In genomic region chr2:165892626-165893025, GRCm38 (mm10) we compare ENCODE assay signal across 23 mouse cellular contexts. TPM values are rescaled to one million over a fixed set of nuclear protein-coding genes. Genes with fewer than 3 reads are reported as not detected.
A peak's percentile ranks its signal among the peaks of the same experiment; 100 is the strongest.
DNase-seq lines count a peak whose midpoint lies in the region; ATAC-seq and TF ChIP-seq lines count a peak whose summit lies in the region.
"Had no signal": no experiment of that assay in that cellular context is flagged by ENCODE, and none has a peak within 500 bp of the region (broad histone marks: within the 10 kb centered on the region; RNA-seq: fewer than 3 reads in every experiment).

No protein-coding gene starts in this region.

- no peak for TF ChIP-seq CTCF in MEL (IDR thresholded peaks at IDR 0.05 in 2 of 3, conservative IDR thresholded peaks at IDR 0.05 in 1 of 3; ENCODE audit: control insufficient read depth in 1 of 3, insufficient read depth in 1 of 3, low read depth in 2 of 3, low read length in 3 of 3, poor library complexity in 1 of 3, severe bottlenecking in 1 of 3)
- TF ChIP-seq CTCF in liver, postnatal 0 days (IDR thresholded peaks at IDR 0.05; ENCODE audit: low read depth): no peak

- H3K27me3 ChIP-seq in liver, embryonic 11.5 days (replicated peaks; ENCODE audit: control insufficient read depth, insufficient read depth, low read length): no peaks in the 10 kb centered on the region
- H3K27me3 ChIP-seq in MEL (ENCODE audit: control insufficient read depth in 1 of 2, insufficient read depth in 2 of 2, low read length in 2 of 2): no peaks in the 10 kb centered on the region
- no peaks in the 10 kb centered on the region for H3K27me3 ChIP-seq in limb, embryonic 10.5 days (ENCODE audit: low read depth, poor library complexity, severe bottlenecking)
- H3K27me3 ChIP-seq in liver, postnatal 0 days (ENCODE audit: insufficient read depth, low read length): no peaks in the 10 kb centered on the region
- H3K27me3 ChIP-seq: embryonic facial prominence, embryonic 13.5 days; forebrain, embryonic 13.5 days; limb, embryonic 15.5 days; lung, embryonic 15.5 days; midbrain, embryonic 15.5 days; neural tube, embryonic 12.5 days had no signal

- H3K4me2 ChIP-seq in liver, embryonic 11.5 days: no peak overlapping the region
- no peak overlapping the region for H3K4me2 ChIP-seq in liver, postnatal 0 days (ENCODE audit: low read depth, low read length)
- H3K4me2 ChIP-seq: embryonic facial prominence, embryonic 13.5 days; forebrain, embryonic 13.5 days; limb, embryonic 15.5 days; lung, embryonic 15.5 days; midbrain, embryonic 15.5 days; neural tube, embryonic 12.5 days had no signal

- H3K4me1 ChIP-seq in liver, embryonic 11.5 days (replicated peaks; ENCODE audit: control insufficient read depth, insufficient read depth, low read length): peaks cover 61% of the 10 kb centered on the region
- H3K4me1 ChIP-seq in MEL (ENCODE audit: control insufficient read depth in 1 of 2, insufficient read depth in 2 of 2, low read length in 2 of 2): peaks cover 13 to 42% of the 10 kb centered on the region in 2 experiments
- H3K4me1 ChIP-seq in limb, embryonic 10.5 days: peaks cover 66% of the 10 kb centered on the region
- peaks cover 42% of the 10 kb centered on the region for H3K4me1 ChIP-seq in liver, postnatal 0 days (ENCODE audit: insufficient read depth)

- WGBS in liver, embryonic 11.5 days: 68% methylated on average over 5 of the region's 5 CpGs
- WGBS in limb, embryonic 10.5 days: 83% methylated on average over 5 of the region's 5 CpGs
- 36% methylated on average over 5 of the region's 5 CpGs for WGBS in liver, postnatal 0 days (ENCODE audit: insufficient replicate concordance)

- H3K4me3 ChIP-seq in liver, embryonic 11.5 days (ENCODE audit: low read depth, low read length): no peak overlapping the region
- H3K4me3 ChIP-seq in MEL (ENCODE audit: control insufficient read depth in 1 of 2, insufficient read depth in 1 of 2, low read depth in 2 of 2, low read length in 2 of 2): peak overlapping the region in 1 of 2 experiments; percentile 18; a peak in 1 of 4 replicates
- no peak overlapping the region for H3K4me3 ChIP-seq in limb, embryonic 10.5 days
- H3K4me3 ChIP-seq in liver, postnatal 0 days (ENCODE audit: low read depth, low read length): no peak overlapping the region
- H3K4me3 ChIP-seq: embryonic facial prominence, embryonic 13.5 days; erythroblast, embryonic 14.5 days; forebrain, embryonic 13.5 days; limb, embryonic 15.5 days; lung, embryonic 15.5 days; midbrain, embryonic 15.5 days; neural tube, embryonic 12.5 days had no signal

- no peak for TF ChIP-seq POLR2A in MEL (IDR thresholded peaks at IDR 0.05; ENCODE audit: control insufficient read depth in 1 of 2, insufficient read depth in 1 of 2, low read depth in 1 of 2, low read length in 2 of 2, poor library complexity in 1 of 2)

- no peak for TF ChIP-seq EP300 in MEL (IDR thresholded peaks at IDR 0.05; ENCODE audit: low read depth in 1 of 2, low read length in 2 of 2)
- TF ChIP-seq EP300 in liver, postnatal 0 days (IDR thresholded peaks at IDR 0.05; ENCODE audit: low read depth): no peak

- no peak for ATAC-seq in liver, embryonic 11.5 days (replicated peaks; ENCODE audit: low FRiP score)
- no peak for ATAC-seq in liver, postnatal 0 days
- ATAC-seq: forebrain, embryonic 13.5 days; intestine, postnatal 0 days; midbrain, embryonic 15.5 days had no signal

- H3K36me3 ChIP-seq in liver, embryonic 11.5 days (ENCODE audit: control insufficient read depth, insufficient read depth, low read length): no peaks in the 10 kb centered on the region
- H3K36me3 ChIP-seq in MEL (ENCODE audit: control insufficient read depth in 1 of 2, insufficient read depth in 2 of 2, low read length in 2 of 2): peaks cover 0 to 26% of the 10 kb centered on the region in 2 experiments; a peak in 2 of 4 replicates
- no peaks in the 10 kb centered on the region for H3K36me3 ChIP-seq in limb, embryonic 10.5 days
- H3K36me3 ChIP-seq in liver, postnatal 0 days (replicated peaks; ENCODE audit: insufficient read depth, low read length): no peaks in the 10 kb centered on the region
- H3K36me3 ChIP-seq: embryonic facial prominence, embryonic 13.5 days; limb, embryonic 15.5 days; lung, embryonic 15.5 days; midbrain, embryonic 15.5 days; neural tube, embryonic 12.5 days had no signal

- no peak for TF ChIP-seq RAD21 in MEL (IDR thresholded peaks at IDR 0.05; ENCODE audit: low read depth, low read length)

- peaks cover 58% of the 10 kb centered on the region for H3K79me2 ChIP-seq in MEL (ENCODE audit: control insufficient read depth, insufficient read depth, low read length, poor library complexity)

- H3K27ac ChIP-seq in liver, embryonic 11.5 days (ENCODE audit: low read depth, low read length): peak overlapping the region; percentile 51
- H3K27ac ChIP-seq in MEL (ENCODE audit: control insufficient read depth, low read depth, low read length): peak overlapping the region; percentile 32
- H3K27ac ChIP-seq in limb, embryonic 10.5 days: peak overlapping the region; percentile 22
- peak overlapping the region; percentile 24; the same call in 1 of the 2 replicates for H3K27ac ChIP-seq in liver, postnatal 0 days (ENCODE audit: low read depth)
- H3K27ac ChIP-seq: embryonic facial prominence, embryonic 13.5 days; forebrain, embryonic 13.5 days; limb, embryonic 15.5 days; lung, embryonic 15.5 days; midbrain, embryonic 15.5 days; neural tube, embryonic 12.5 days had no signal

- intact Hi-C loops in left cerebral cortex, postnatal 36 days (cut with DNase I): no loop called here
- intact Hi-C loops in gastrocnemius, postnatal 14 days (cut with DNase I; ENCODE audit: low total_unique reads): loop anchor here (5.0 kb wide), 1 partner anchor 40 kb away; no protein-coding TSS in a partner anchor

- no peak for DNase-seq in liver, embryonic 11.5 days (ENCODE audit: low spot score)
- no peak for DNase-seq in liver
- DNase-seq in MEL (ENCODE audit: low read depth, low spot score): peak; percentile 76
- no peak for DNase-seq in limb, embryonic 10.5 days (ENCODE audit: low spot score)
- DNase-seq in liver, postnatal 0 days: no peak
- DNase-seq in cerebellum, adult 8-10 months: no peak
- no peak for DNase-seq in left cerebral cortex, postnatal 36 days (ENCODE audit: low spot score in 2 of 2)
- DNase-seq in gastrocnemius, postnatal 14 days: no peak
- DNase-seq: adrenal gland, postnatal 25 days; cerebellum, postnatal 10 days; gastrocnemius, postnatal 10 days; heart, postnatal 4 days; kidney, postnatal 4 days; lung, postnatal 36 days; right cerebral cortex, postnatal 25 days had no signal

- no peaks in the 10 kb centered on the region for H3K9me3 ChIP-seq in liver, embryonic 11.5 days (ENCODE audit: control insufficient read depth, low read length)
- H3K9me3 ChIP-seq in MEL (replicated peaks; ENCODE audit: insufficient read depth, low read length): no peaks in the 10 kb centered on the region
- H3K9me3 ChIP-seq in limb, embryonic 10.5 days (replicated peaks): no peaks in the 10 kb centered on the region
- no peaks in the 10 kb centered on the region for H3K9me3 ChIP-seq in liver, postnatal 0 days (ENCODE audit: low read length)
- H3K9me3 ChIP-seq: embryonic facial prominence, embryonic 13.5 days; forebrain, embryonic 13.5 days; limb, embryonic 15.5 days; lung, embryonic 15.5 days; midbrain, embryonic 15.5 days; neural tube, embryonic 12.5 days had no signal

- no peak overlapping the region for H3K9ac ChIP-seq in liver, embryonic 11.5 days (ENCODE audit: low read depth, low read length)
- H3K9ac ChIP-seq in MEL (ENCODE audit: control insufficient read depth, low read depth, low read length, poor library complexity, severe bottlenecking): peak overlapping the region; percentile 26; the same call in 1 of the 2 replicates
- no peak overlapping the region for H3K9ac ChIP-seq in liver, postnatal 0 days (replicated peaks)
- H3K9ac ChIP-seq: embryonic facial prominence, embryonic 13.5 days; forebrain, embryonic 13.5 days; limb, embryonic 15.5 days; lung, embryonic 15.5 days; midbrain, embryonic 15.5 days; neural tube, embryonic 12.5 days had no signal

TF ChIP-seq in MEL, 35 proteins besides CTCF, POLR2A, EP300 and RAD21:
- TF ChIP-seq KAT2A (conservative IDR thresholded peaks at IDR 0.05; ENCODE audit: low read depth, low read length): no peak
- TF ChIP-seq TCF12 (IDR thresholded peaks at IDR 0.05; ENCODE audit: low read depth, low read length): 0 out of 2 replicates have a peak, but pooled peaks have one; percentile 35

RNA-seq across cellular contexts. Expression of gene Zmynd8, which starts 6.2 kb away (rescaled TPM):
- 49.1 and 55.8 TPM in 2 replicates for polyA plus RNA-seq in liver, embryonic 11.5 days (2014; fragmentation: Nextera tagmentation; extraction: Ambion mirVana)
- total RNA-seq in MEL (2012; rRNA removed): 30.3 and 37.3 TPM in 2 replicates
- 10 to 100 TPM; 41.6 to 89.2 TPM for polyA plus RNA-seq in MEL (2012; ENCODE audit: insufficient read depth in 1 of 2, insufficient read length in 2 of 2, low read depth in 1 of 2, low replicate concordance in 2 of 2, missing spikeins in 1 of 2)
- polyA plus RNA-seq in limb, embryonic 10.5 days (2016; fragmentation: Nextera tagmentation; extraction: Ambion mirVana): 59.3 and 59.5 TPM in 2 replicates
- polyA plus RNA-seq in liver, postnatal 0 days (2015; fragmentation: Nextera tagmentation; extraction: Ambion mirVana): 16.9 and 21.9 TPM in 2 replicates
- 100 to 1,000 TPM; 119 to 184 TPM for total RNA-seq in left cerebral cortex, postnatal 36 days (2021)
- total RNA-seq in gastrocnemius, postnatal 14 days (2021): 10 to 100 TPM; 20.7 to 22.0 TPM
